Mouse (Mus musculus): ENCODE data around the gene Armc12. TPM values are rescaled to one million over a fixed set of nuclear protein-coding genes. Genes with fewer than 3 reads are reported as not detected.

Gene Armc12
- polyA plus RNA-seq, 1 experiment, result 0.58 TPM

DNA sequence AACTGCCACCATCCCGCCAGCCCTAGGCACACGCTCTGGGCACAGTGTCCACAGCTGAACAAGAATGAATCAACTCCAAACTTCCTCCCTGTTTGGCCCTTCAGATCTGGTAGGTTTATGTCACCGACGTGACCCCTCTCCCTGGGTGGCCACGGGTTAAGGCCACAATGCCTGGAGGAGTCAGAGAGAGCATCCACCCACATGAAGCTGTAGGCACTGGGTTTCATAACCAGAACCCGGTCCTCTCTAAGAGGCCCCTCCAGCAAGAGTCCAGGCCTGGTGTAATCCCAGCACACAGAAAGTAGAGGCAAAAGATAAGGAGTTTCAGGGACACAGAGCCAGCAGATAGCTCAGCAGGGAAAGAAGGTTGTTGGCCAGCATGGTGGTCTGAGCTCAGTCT, 26.4 kb upstream of the Armc12 start:
- no peak for DNase-seq
- no peaks in the 10 kb centered on the region for H3K36me3 ChIP-seq (ENCODE audit: control insufficient read depth, insufficient read depth, low read length)
- H3K27me3 ChIP-seq (ENCODE audit: control insufficient read depth, insufficient read depth, low read length), result no peaks in the 10 kb centered on the region
- WGBS, result 64% methylated on average over 6 of the region's 6 CpGs
- H3K4me3 ChIP-seq (ENCODE audit: control insufficient read depth, insufficient read depth, low read length), result no peak overlapping the region
- peaks cover 52% of the 10 kb centered on the region for H3K4me1 ChIP-seq (replicated peaks; ENCODE audit: control insufficient read depth, insufficient read depth, low read length)
- TF ChIP-seq POLR2A (IDR thresholded peaks at IDR 0.05; ENCODE audit: control insufficient read depth, extremely low read depth, insufficient read depth, low read length, poor library complexity), result no peak
- TF ChIP-seq CTCF (IDR thresholded peaks at IDR 0.05; ENCODE audit: borderline replicate concordance, control insufficient read depth, extremely low read depth, insufficient read depth, low read length, poor library complexity), result no peak
- H3K27ac ChIP-seq (ENCODE audit: control insufficient read depth, insufficient read depth, low read length), result peak overlapping the region; percentile 43; the same call in 1 of the 2 replicates

- TF ChIP-seq POLR2A (IDR thresholded peaks at IDR 0.05; ENCODE audit: control insufficient read depth, extremely low read depth, insufficient read depth, low read length, poor library complexity) (no peak), CTCF (IDR thresholded peaks at IDR 0.05; ENCODE audit: borderline replicate concordance, control insufficient read depth, extremely low read depth, insufficient read depth, low read length, poor library complexity) (no peak)
- 36% methylated on average over 4 of the region's 4 CpGs for WGBS
- Histone ChIP-seq H3K4me3 (ENCODE audit: control insufficient read depth, insufficient read depth, low read length) (no peak overlapping the region), H3K4me1 (replicated peaks; ENCODE audit: control insufficient read depth, insufficient read depth, low read length) (peaks cover 59% of the 10 kb centered on the region), H3K27ac (ENCODE audit: control insufficient read depth, insufficient read depth, low read length) (peak overlapping the region; percentile 33), H3K27me3 (ENCODE audit: control insufficient read depth, insufficient read depth, low read length) (no peaks in the 10 kb centered on the region), H3K36me3 (ENCODE audit: control insufficient read depth, insufficient read depth, low read length) (no peaks in the 10 kb centered on the region)
- no peak for DNase-seq
These were observed 25.0 kb upstream of the Armc12 start for GRCm38 (mm10) chr17:28505591-28505990.

DNA sequence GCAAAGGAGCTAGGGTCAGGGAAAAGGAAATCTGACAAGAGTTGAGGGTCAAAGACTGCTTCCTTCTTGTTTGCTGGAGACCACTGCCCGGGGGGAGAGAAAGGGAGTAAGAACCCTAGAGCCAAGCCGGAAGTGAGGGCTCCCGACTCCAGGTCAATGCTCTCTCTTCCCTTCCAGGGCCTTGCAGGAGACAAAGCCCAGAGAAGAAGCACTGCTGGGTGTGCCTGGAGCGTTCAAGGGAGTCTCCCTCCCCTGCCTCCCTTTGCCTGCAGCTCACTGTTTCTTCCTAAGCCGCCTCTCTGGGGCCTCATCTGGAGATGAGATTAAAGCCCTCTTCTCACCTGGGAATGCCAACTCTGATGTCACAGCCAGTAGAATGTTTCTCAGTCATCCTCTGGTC, 23.7 kb upstream of the Armc12 start:
- no peaks in the 10 kb centered on the region for H3K27me3 ChIP-seq (ENCODE audit: control insufficient read depth, insufficient read depth, low read length)
- TF ChIP-seq POLR2A (IDR thresholded peaks at IDR 0.05; ENCODE audit: control insufficient read depth, extremely low read depth, insufficient read depth, low read length, poor library complexity) (no peak), CTCF (IDR thresholded peaks at IDR 0.05; ENCODE audit: borderline replicate concordance, control insufficient read depth, extremely low read depth, insufficient read depth, low read length, poor library complexity) (no peak)
- no peak for DNase-seq
- peaks cover 66% of the 10 kb centered on the region for H3K4me1 ChIP-seq (replicated peaks; ENCODE audit: control insufficient read depth, insufficient read depth, low read length)
- H3K27ac ChIP-seq (ENCODE audit: control insufficient read depth, insufficient read depth, low read length), result peak overlapping the region; percentile 15; the same call in 1 of the 2 replicates
- no peaks in the 10 kb centered on the region for H3K36me3 ChIP-seq (ENCODE audit: control insufficient read depth, insufficient read depth, low read length)
- 79% methylated on average over 5 of the region's 5 CpGs for WGBS
- H3K4me3 ChIP-seq (ENCODE audit: control insufficient read depth, insufficient read depth, low read length), result no peak overlapping the region

GRCm38 (mm10) chr17:28507496-28507895, 23.1 kb upstream of the Armc12 start:
- 29% methylated on average over 5 of the region's 5 CpGs for WGBS
- H3K27ac ChIP-seq (ENCODE audit: control insufficient read depth, insufficient read depth, low read length), result 0 out of 2 replicates have a peak overlapping the region, but pooled peaks have one; percentile 9

GRCm38 (mm10) chr17:28510445-28511342, 19.9 kb upstream of the Armc12 start:
- Histone ChIP-seq H3K4me1 (replicated peaks; ENCODE audit: control insufficient read depth, insufficient read depth, low read length) (peaks cover 65% of the 10 kb centered on the region), H3K36me3 (ENCODE audit: control insufficient read depth, insufficient read depth, low read length) (no peaks in the 10 kb centered on the region), H3K4me3 (ENCODE audit: control insufficient read depth, insufficient read depth, low read length) (peak overlapping the region; percentile 28), H3K27me3 (ENCODE audit: control insufficient read depth, insufficient read depth, low read length) (no peaks in the 10 kb centered on the region), H3K27ac (ENCODE audit: control insufficient read depth, insufficient read depth, low read length) (no peak overlapping the region)
- WGBS, result 13% methylated on average over 28 of the region's 28 CpGs
- TF ChIP-seq POLR2A (IDR thresholded peaks at IDR 0.05; ENCODE audit: control insufficient read depth, extremely low read depth, insufficient read depth, low read length, poor library complexity), result no peak
- DNase-seq, result no peak

More at GRCm38 (mm10) chr17:28507496-28507895, 23.1 kb upstream of the Armc12 start:
- no peak for DNase-seq
- Histone ChIP-seq H3K27me3 (ENCODE audit: control insufficient read depth, insufficient read depth, low read length) (no peaks in the 10 kb centered on the region), H3K4me1 (replicated peaks; ENCODE audit: control insufficient read depth, insufficient read depth, low read length) (peaks cover 68% of the 10 kb centered on the region), H3K4me3 (ENCODE audit: control insufficient read depth, insufficient read depth, low read length) (no peak overlapping the region), H3K36me3 (ENCODE audit: control insufficient read depth, insufficient read depth, low read length) (no peaks in the 10 kb centered on the region)
- TF ChIP-seq CTCF (IDR thresholded peaks at IDR 0.05; ENCODE audit: borderline replicate concordance, control insufficient read depth, extremely low read depth, insufficient read depth, low read length, poor library complexity) (no peak), POLR2A (IDR thresholded peaks at IDR 0.05; ENCODE audit: control insufficient read depth, extremely low read depth, insufficient read depth, low read length, poor library complexity) (no peak)

DNA sequence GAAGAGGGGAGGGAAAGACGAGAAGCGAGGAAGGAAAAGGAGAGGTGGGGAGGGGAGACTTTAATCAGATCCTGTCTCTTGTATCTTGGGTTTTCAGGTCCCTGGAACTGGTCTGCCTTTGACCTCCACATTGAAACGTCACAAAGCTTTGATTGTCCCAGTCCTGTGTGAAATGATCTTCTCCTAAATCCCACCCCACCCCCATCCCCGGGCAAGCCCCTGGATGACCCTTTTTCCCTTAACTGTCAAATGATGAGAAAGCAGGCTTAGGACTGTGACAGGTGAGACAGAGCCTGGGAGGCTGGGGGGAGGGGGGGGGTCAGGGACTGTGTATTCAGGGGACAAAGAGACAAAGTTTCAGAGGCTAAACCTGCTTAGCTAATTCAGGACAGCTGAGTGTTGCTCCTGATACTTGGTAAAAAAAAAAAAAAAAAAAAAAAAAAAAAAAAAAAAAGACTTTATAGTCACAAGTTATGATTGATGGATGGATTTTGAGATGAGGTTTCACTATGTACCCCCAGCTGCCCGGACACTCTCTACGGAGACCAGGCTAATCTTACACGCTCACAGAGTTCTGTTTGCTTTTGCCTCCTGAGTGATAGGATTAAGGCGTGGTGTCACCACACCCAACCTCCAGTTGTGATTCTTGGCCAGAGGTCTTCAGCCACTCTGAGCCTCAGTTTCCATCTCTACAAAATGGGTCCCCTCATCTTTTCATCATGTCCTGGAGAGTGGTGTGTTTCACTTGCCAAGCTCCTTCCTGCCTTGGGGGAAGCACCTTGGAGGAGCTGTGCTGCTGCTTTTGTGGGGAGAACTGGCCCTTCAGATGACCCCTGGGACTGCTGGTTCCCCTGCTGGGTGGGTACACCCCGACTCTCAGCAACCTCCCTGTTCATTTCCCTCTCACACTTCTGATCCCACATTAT, 18.7 kb upstream of the Armc12 start:
- no peak for DNase-seq
- no peaks in the 10 kb centered on the region for H3K36me3 ChIP-seq (ENCODE audit: control insufficient read depth, insufficient read depth, low read length)
- H3K27ac ChIP-seq (ENCODE audit: control insufficient read depth, insufficient read depth, low read length), result peak overlapping the region; percentile 40; the same call in 1 of the 2 replicates
- TF ChIP-seq POLR2A (IDR thresholded peaks at IDR 0.05; ENCODE audit: control insufficient read depth, extremely low read depth, insufficient read depth, low read length, poor library complexity), result no peak
- TF ChIP-seq CTCF (IDR thresholded peaks at IDR 0.05; ENCODE audit: borderline replicate concordance, control insufficient read depth, extremely low read depth, insufficient read depth, low read length, poor library complexity), result no peak
- WGBS, result 52% methylated on average over 9 of the region's 9 CpGs
- H3K4me1 ChIP-seq (replicated peaks; ENCODE audit: control insufficient read depth, insufficient read depth, low read length), result peaks cover 64% of the 10 kb centered on the region
- H3K27me3 ChIP-seq (ENCODE audit: control insufficient read depth, insufficient read depth, low read length), result no peaks in the 10 kb centered on the region
- H3K4me3 ChIP-seq (ENCODE audit: control insufficient read depth, insufficient read depth, low read length), result no peak overlapping the region
